ENCODE assay signal across 29 mouse cellular contexts in the genomic region with DNA sequence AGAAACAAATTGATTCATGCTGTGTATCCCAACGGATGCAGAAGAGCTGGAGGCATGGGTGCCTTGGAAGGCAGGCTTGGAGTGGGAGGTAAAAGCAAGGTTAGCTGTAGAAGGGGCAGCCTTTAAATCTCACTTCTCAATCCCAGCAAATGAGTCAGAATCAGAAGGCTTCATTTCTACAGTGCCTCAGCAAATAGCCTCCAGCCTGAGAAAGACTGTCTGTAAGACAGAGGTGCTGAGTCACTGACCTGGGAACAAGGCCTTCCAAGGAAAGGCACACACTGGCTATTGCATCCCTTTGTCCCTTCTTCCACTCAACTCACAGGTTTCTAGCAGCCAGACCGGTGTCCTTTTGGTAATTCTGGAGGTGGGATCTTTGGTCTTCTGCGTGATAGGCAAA.
DNase-seq lines count a peak whose midpoint lies in the region; TF ChIP-seq lines count a peak whose summit lies in the region.
"Had no signal": no experiment of that assay in that cellular context is flagged by ENCODE, and none has a peak within 500 bp of the region (broad histone marks: within the 10 kb centered on the region; RNA-seq: fewer than 3 reads in every experiment).

No protein-coding gene starts in this region.

- TF ChIP-seq CTCF in embryonic fibroblast, embryonic 13.5 days (IDR thresholded peaks at IDR 0.05; ENCODE audit: borderline replicate concordance, insufficient read depth, low read length) = no peak

- in situ Hi-C loops in ES-E14 (cut with MboI; ENCODE audit: low sequenced_read_pairs in 2 of 2, unreplicated experiment in 2 of 2) = no loop called here

- peak; percentile 13 for DNase-seq in 3134 (ENCODE audit: extremely low read depth, insufficient read length, low spot score)
- no peak for DNase-seq in ES-E14 (ENCODE audit: low read depth, low spot score)
- peak; percentile 7 for DNase-seq in adrenal gland, postnatal 10 days
- no peak for DNase-seq in kidney, postnatal 10 days
- DNase-seq in gastrocnemius, adult 18-20 months (ENCODE audit: low spot score) = no peak
- DNase-seq in heart, postnatal 10 days = no peak
- DNase-seq: cerebellum, adult 18-20 months; cerebellum, postnatal 14 days; gastrocnemius, postnatal 25 days; heart, adult 11 months; heart, postnatal 36 days; kidney, adult 2 months; kidney, postnatal 4 days; liver, postnatal 0 days; lung, postnatal 10 days; right cerebral cortex, postnatal 4 days; thymus, postnatal 4 days had no signal

- no peak overlapping the region for H3K9ac ChIP-seq in ES-E14 (ENCODE audit: insufficient read depth, low read depth, low read length, poor library complexity, severe bottlenecking)
- H3K9ac ChIP-seq: embryonic facial prominence, embryonic 15.5 days; heart, embryonic 15.5 days; hindbrain, embryonic 12.5 days; intestine, embryonic 15.5 days; limb, embryonic 13.5 days; liver, postnatal 0 days; midbrain, embryonic 13.5 days; neural tube, embryonic 13.5 days had no signal

- TF ChIP-seq POLR2A in embryonic fibroblast, embryonic 13.5 days (IDR thresholded peaks at IDR 0.05; ENCODE audit: low read depth, low read length) = no peak

- no peaks in the 10 kb centered on the region for H3K36me3 ChIP-seq in ES-E14 (ENCODE audit: control insufficient read depth, insufficient read depth, low read length, poor library complexity, severe bottlenecking)
- H3K36me3 ChIP-seq: embryonic facial prominence, embryonic 10.5 days; embryonic facial prominence, embryonic 15.5 days; heart, embryonic 10.5 days; heart, embryonic 15.5 days; hindbrain, embryonic 12.5 days; intestine, embryonic 15.5 days; limb, embryonic 13.5 days; midbrain, embryonic 13.5 days; neural tube, embryonic 13.5 days had no signal

- intact Hi-C loops in heart, postnatal 10 days (cut with DNase I) = no loop called here

- no peaks in the 10 kb centered on the region for H3K9me3 ChIP-seq in ES-E14 (ENCODE audit: control insufficient read depth, insufficient read depth, low read depth, low read length)
- H3K9me3 ChIP-seq: embryonic facial prominence, embryonic 15.5 days; heart, embryonic 10.5 days; heart, embryonic 15.5 days; hindbrain, embryonic 12.5 days; intestine, embryonic 15.5 days; limb, embryonic 13.5 days; midbrain, embryonic 13.5 days; neural tube, embryonic 13.5 days had no signal

- H3K4me1 ChIP-seq in ES-E14 (ENCODE audit: control insufficient read depth in 2 of 2, insufficient read depth in 2 of 2, low read length in 2 of 2, poor library complexity in 1 of 2) = no peaks in the 10 kb centered on the region
- H3K4me1 ChIP-seq in embryonic fibroblast, embryonic 13.5 days (ENCODE audit: control insufficient read depth, insufficient read depth, low read length) = no peaks in the 10 kb centered on the region
- H3K4me1 ChIP-seq: embryonic facial prominence, embryonic 10.5 days; embryonic facial prominence, embryonic 15.5 days; heart, embryonic 10.5 days; heart, embryonic 15.5 days; hindbrain, embryonic 12.5 days; intestine, embryonic 15.5 days; limb, embryonic 13.5 days; midbrain, embryonic 13.5 days; neural tube, embryonic 13.5 days had no signal

- H3K4me3 ChIP-seq in ES-E14 (ENCODE audit: insufficient read depth in 1 of 2, low read depth in 1 of 2, low read length in 2 of 2, poor library complexity in 1 of 2, severe bottlenecking in 1 of 2) = no peak overlapping the region
- H3K4me3 ChIP-seq in embryonic fibroblast, embryonic 13.5 days (ENCODE audit: insufficient read depth, low read length) = no peak overlapping the region
- H3K4me3 ChIP-seq: embryonic facial prominence, embryonic 10.5 days; embryonic facial prominence, embryonic 15.5 days; heart, embryonic 10.5 days; heart, embryonic 15.5 days; hindbrain, embryonic 12.5 days; intestine, embryonic 15.5 days; limb, embryonic 13.5 days; midbrain, embryonic 13.5 days; neural tube, embryonic 13.5 days had no signal

- peak overlapping the region; percentile 37; the same call in 1 of the 2 replicates for H3K27ac ChIP-seq in ES-E14 (ENCODE audit: insufficient read depth, low read depth, low read length, poor library complexity, severe bottlenecking)
- peak overlapping the region; percentile 35 for H3K27ac ChIP-seq in embryonic fibroblast, embryonic 13.5 days (ENCODE audit: insufficient read depth, low read length)
- H3K27ac ChIP-seq: embryonic facial prominence, embryonic 10.5 days; embryonic facial prominence, embryonic 15.5 days; heart, embryonic 10.5 days; heart, embryonic 15.5 days; hindbrain, embryonic 12.5 days; hindbrain, postnatal 0 days; intestine, embryonic 15.5 days; limb, embryonic 13.5 days; macrophage; midbrain, embryonic 13.5 days; neural tube, embryonic 13.5 days had no signal

TF ChIP-seq in ES-E14, 5 proteins besides CTCF, POLR2A, EP300 and RAD21:
- TF ChIP-seq MAFK (IDR thresholded peaks at IDR 0.05; ENCODE audit: insufficient read depth, low read depth, low read length) (no peak), CHD2 (IDR thresholded peaks at IDR 0.05; ENCODE audit: low read depth, low read length) (no peak), ZNF384 (IDR thresholded peaks at IDR 0.05; ENCODE audit: low read depth, low read length) (no peak), ZC3H11A (IDR thresholded peaks at IDR 0.05; ENCODE audit: borderline replicate concordance, low read depth, low read length) (no peak), HCFC1 (IDR thresholded peaks at IDR 0.05; ENCODE audit: borderline replicate concordance, insufficient read depth, low read length) (no peak)

Comparison
In these comparisons a context has a peak if more than half of its experiments do, and no peak if none do; other contexts are left out.
1. DNase-seq: peak in 3134 (single experiment) and adrenal gland, postnatal 10 days (single experiment); none in ES-E14 (single experiment), kidney, postnatal 10 days (single experiment), gastrocnemius, adult 18-20 months (single experiment) and heart, postnatal 10 days (0 of 2).